Mouse (Mus musculus) monocyte, adult 5-6 weeks (primary cell): ENCODE results near the gene Ddx28. TPM values are rescaled to one million over a fixed set of nuclear protein-coding genes. Genes with fewer than 3 reads are reported as not detected.
"Not testable (repeated sequence)": the region's sequence is repeated elsewhere in the genome, so short reads cannot be mapped to it uniquely, and the experiment has no call there.

Experiments
- ATAC-seq: fragments of 153-309, 156-312 bp; replicated peaks from 2 replicates; pipeline ENCODE4 v1.8.0; 2017; ENCODE audit warnings: mild to moderate bottlenecking; ENCODE audit not compliant: low TSS enrichment, insufficient number of reproducible peaks, severe bottlenecking, poor library complexity, low FRiP score
- total RNA-seq: library from RNA; stranded (forward); fragments of 200-1000, 200-491, 200-594 nt; gene quantifications from 3 replicates; pipeline ENCODE4 v1.2.3, GENCODE M21; 2017

The Ddx28 gene
- total RNA-seq, 1 experiment from 2014 or later = 25.7 TPM

- no peak for ATAC-seq
Observed at GRCm38 (mm10) chr8:106018039-106018438, 6.4 kb upstream of the Ddx28 start.

- peak; percentile 89 for ATAC-seq
Observed at GRCm38 (mm10) chr8:106017130-106017529, 5.4 kb upstream of the Ddx28 start.

GRCm38 (mm10) chr8:106016284-106016683, 4.6 kb upstream of the Ddx28 start:
- ATAC-seq = no peak

- ATAC-seq = not testable (repeated sequence)
Observed at GRCm38 (mm10) chr8:106012203-106012602, 521 bp upstream of the Ddx28 start.

GRCm38 (mm10) chr8:106010748-106011642, 687 bp downstream of the Ddx28 start:
- peak; percentile 94 for ATAC-seq

GRCm38 (mm10) chr8:106007891-106008290, 3.8 kb downstream of the Ddx28 start:
- ATAC-seq = not testable (repeated sequence)

GRCm38 (mm10) chr8:106007135-106007534, 4.5 kb downstream of the Ddx28 start:
- peak; percentile 58 for ATAC-seq

- no peak for ATAC-seq
Observed at GRCm38 (mm10) chr8:106006413-106006812, 5.3 kb downstream of the Ddx28 start.

- no peak for ATAC-seq
Observed at GRCm38 (mm10) chr8:106005875-106006274, 5.8 kb downstream of the Ddx28 start, which contains the start of gene Dpep2nb. Gene Dpep2nb (minus strand): TSS chr8:106005975.

GRCm38 (mm10) chr8:106004538-106005207, 7.0 kb downstream of the Ddx28 start:
- peak; percentile 67 for ATAC-seq

- ATAC-seq = no peak
Observed at GRCm38 (mm10) chr8:106001908-106002307, 9.8 kb downstream of the Ddx28 start.

GRCm38 (mm10) chr8:105998971-105999370, 12.7 kb downstream of the Ddx28 start:
- no peak for ATAC-seq

- ATAC-seq = peak; percentile 85
Observed at GRCm38 (mm10) chr8:105996359-105996758, 15.3 kb downstream of the Ddx28 start.

- ATAC-seq = no peak
Observed at GRCm38 (mm10) chr8:105993226-105993625, 18.5 kb downstream of the Ddx28 start.

- ATAC-seq = peak; percentile 37; the same call in 1 of the 2 replicates
Observed at GRCm38 (mm10) chr8:105992499-105992898, 19.2 kb downstream of the Ddx28 start.

GRCm38 (mm10) chr8:105991546-105991945, 20.1 kb downstream of the Ddx28 start:
- no peak for ATAC-seq

- ATAC-seq = peak; percentile 84
Observed at GRCm38 (mm10) chr8:105990856-105991387, 20.8 kb downstream of the Ddx28 start, which contains the start of gene Dus2. Gene Dus2 (plus strand): TSS chr8:105991337.

- ATAC-seq = no peak
Observed at GRCm38 (mm10) chr8:105988546-105988945, 23.1 kb downstream of the Ddx28 start.

GRCm38 (mm10) chr8:105983406-105983805, 28.3 kb downstream of the Ddx28 start:
- ATAC-seq = peak; percentile 61; the same call in 1 of the 2 replicates
